Mouse (Mus musculus): Measurements from ENCODE around the gene Rapgef1.
"Not testable (repeated sequence)": the region's sequence is repeated elsewhere in the genome, so short reads cannot be mapped to it uniquely, and the experiment has no call there.

The Rapgef1 gene

GRCm38 (mm10) chr2:29739368-29739767 lies 119.8 kb downstream of the Rapgef1 start:
- peak; percentile 29 for DNase-seq (ENCODE audit: low read depth, low spot score)

DNA sequence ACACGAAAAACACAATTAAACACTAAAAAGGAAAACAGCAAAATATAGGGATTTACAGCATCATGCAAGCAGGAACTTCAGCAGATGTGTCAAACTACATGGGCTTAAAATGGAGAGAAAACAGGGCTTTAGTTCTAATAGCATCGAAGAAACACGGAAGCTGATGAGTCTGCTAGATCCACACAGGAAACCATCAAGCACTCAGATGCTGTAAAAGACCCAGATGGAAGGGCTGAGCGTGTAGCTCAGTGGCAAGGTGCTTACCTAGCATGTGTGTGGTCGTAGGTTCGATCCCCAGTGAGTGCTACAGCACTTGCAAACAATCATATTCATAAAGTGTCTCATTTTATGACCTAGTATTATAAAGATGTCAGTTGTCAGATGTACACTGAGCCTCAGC lies 121.7 kb downstream of the Rapgef1 start:
- no peak for DNase-seq (ENCODE audit: low read depth, low spot score)

- DNase-seq (ENCODE audit: low read depth, low spot score) = no peak
Observed at GRCm38 (mm10) chr2:29744256-29744655, 124.7 kb downstream of the Rapgef1 start.

GRCm38 (mm10) chr2:29747188-29747782 lies 127.8 kb downstream of the Rapgef1 start:
- DNase-seq (ENCODE audit: low read depth, low spot score) = no peak

- no peak for DNase-seq (ENCODE audit: low read depth, low spot score)
Observed at GRCm38 (mm10) chr2:29747852-29748251, 128.3 kb downstream of the Rapgef1 start.

DNA sequence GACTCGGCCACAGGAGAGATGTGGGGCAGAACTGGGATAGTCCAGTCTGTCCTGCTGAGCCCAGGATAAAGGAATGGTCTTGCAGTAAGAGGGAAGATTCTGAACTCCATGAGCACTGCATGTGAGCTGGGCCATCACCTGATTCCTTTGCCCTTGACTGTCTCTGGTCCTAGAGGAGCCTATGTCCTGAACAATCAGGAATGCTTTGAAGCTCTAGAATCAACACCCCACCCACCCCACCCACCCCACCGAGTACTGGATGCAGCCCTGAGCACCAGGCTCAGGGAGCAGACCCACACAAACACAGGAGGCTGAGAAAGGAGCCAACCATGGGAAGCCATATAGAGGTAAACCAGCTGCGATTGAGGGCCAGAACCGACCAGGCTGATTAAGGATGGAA lies 129.0 kb downstream of the Rapgef1 start:
- DNase-seq (ENCODE audit: low read depth, low spot score) = no peak

- DNase-seq (ENCODE audit: low read depth, low spot score) = no peak
Observed at GRCm38 (mm10) chr2:29751497-29751896, 132.0 kb downstream of the Rapgef1 start, which contains the start of gene Gm13420. TSS of gene Gm13420 (minus strand) at chr2:29751685.

- DNase-seq (ENCODE audit: low read depth, low spot score) = no peak
Observed at GRCm38 (mm10) chr2:29752397-29752796, 132.9 kb downstream of the Rapgef1 start.

- DNase-seq (ENCODE audit: low read depth, low spot score) = no peak
Observed at GRCm38 (mm10) chr2:29755693-29756092, 136.2 kb downstream of the Rapgef1 start.

GRCm38 (mm10) chr2:29764831-29765230 lies 145.3 kb downstream of the Rapgef1 start:
- DNase-seq (ENCODE audit: low read depth, low spot score) = peak; percentile 38

DNA sequence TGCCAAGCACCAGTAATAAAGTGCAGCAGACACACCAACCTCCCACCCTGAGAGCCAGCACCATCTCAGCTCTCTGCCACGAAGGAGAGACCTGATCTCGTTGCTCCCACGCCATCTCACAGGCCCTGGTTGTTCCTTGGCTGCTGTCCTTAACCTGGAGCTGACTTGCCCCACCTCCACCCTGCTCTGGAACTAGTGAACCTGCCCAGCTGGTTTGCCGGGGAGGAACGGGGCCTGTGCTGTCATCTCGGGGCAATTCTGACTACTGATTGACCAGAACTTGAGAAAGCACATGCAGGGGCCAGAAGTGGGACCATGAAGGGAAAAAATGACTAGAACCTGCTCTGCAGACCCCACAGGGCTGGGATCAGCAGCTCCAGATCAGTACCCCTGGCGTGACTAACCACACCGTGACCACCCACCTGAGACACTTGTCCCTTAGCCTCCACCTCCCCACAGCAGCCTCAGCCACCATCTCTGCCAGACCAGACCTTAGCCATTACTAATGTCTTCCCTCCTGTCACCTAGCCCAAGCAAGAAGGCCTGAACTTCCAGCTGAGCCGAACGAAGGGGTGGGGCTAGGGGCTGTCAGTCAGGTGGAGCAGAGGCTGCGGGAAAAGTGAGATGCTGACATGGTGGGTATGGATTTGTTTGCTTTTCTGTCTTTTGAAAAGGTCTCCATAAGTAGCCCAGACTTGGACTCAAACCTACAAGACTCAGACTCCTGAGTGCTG lies 148.6 kb downstream of the Rapgef1 start:
- DNase-seq (ENCODE audit: low read depth, low spot score) = no peak

GRCm38 (mm10) chr2:29768901-29769300 lies 149.4 kb downstream of the Rapgef1 start:
- DNase-seq (ENCODE audit: low read depth, low spot score) = no peak

DNA sequence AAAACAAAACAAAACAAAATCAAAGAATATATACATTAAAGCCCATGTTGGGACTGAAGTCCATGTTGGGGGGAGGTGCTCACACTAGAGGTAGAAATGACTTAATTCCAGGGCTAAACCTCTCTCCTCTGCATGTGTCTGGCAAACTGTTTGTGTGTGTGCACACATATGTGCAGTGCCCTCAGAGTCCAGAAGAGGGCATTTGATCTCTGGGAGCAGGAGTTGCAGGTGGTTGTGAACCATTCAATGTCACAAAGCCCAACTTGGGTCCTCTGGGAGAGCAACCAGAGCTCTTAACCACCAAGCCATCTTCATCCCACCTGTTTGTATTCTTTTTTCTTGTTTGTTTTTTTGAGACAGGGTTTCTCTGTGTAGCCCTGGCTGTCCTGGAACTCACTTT lies 150.6 kb downstream of the Rapgef1 start:
- no peak for DNase-seq (ENCODE audit: low read depth, low spot score)

DNA sequence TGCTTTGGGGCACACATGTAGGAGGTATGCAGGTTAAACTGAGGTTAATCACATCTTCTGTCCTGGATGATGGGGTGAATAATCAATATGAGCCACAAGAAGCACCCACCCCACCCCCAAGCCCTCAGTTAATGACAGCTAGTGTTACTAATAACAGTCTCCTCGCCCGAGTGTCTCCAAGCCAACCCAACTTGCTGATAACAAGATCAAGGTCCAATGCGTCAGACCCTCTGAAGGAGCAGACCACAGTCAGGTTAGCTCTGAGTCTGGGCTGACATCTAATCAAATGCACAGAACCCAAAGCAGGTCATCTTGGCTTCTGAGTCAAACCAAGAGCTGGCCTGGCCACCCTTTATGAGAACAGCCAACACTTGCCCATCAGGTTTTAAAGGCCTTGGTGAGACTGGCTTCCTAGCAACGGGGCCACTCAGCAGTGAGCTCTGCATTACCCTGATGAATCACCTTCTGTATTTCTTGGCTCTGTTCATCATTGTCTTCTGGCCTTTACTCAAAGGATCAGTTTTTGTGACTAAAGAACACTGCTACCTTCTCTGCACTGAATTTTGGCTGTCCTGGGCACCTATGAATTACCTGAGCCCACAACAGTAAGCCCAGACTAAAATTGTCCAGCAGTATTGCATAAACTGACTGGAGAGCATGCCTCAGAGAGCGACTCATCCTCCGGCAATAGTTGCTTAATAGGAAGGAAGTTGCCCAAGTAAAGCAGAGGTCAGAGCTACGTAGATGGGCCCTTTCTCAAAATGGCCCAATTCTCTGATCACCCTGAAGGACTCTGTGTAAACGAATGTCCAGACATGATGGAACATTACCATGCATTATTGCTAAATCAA lies 152.3 kb downstream of the Rapgef1 start:
- DNase-seq (ENCODE audit: low read depth, low spot score) = peak; percentile 36

GRCm38 (mm10) chr2:29773323-29773722 lies 153.8 kb downstream of the Rapgef1 start:
- no peak for DNase-seq (ENCODE audit: low read depth, low spot score)

DNA sequence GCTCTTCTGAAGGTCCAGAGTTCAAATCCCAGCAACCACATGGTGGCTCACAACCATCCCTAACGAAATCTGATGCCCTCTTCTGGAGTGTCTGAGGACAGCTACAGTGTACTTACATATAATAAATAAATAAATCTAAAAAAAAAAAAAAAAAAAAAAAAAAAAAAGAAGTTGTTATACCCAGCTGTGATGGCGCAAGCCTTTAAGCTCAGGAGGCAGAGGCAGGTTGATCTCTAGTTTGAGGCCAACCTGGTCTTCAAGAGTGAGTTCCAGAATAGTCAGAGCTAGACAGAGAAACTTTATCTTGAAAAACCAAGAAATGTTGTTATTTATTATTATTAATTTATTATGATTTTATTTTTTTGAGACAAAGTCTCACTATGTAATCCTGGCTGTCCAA lies 161.7 kb downstream of the Rapgef1 start:
- not testable (repeated sequence) for DNase-seq (ENCODE audit: low read depth, low spot score)

- DNase-seq (ENCODE audit: low read depth, low spot score) = no peak
Observed at GRCm38 (mm10) chr2:29784290-29784689, 164.8 kb downstream of the Rapgef1 start.

DNA sequence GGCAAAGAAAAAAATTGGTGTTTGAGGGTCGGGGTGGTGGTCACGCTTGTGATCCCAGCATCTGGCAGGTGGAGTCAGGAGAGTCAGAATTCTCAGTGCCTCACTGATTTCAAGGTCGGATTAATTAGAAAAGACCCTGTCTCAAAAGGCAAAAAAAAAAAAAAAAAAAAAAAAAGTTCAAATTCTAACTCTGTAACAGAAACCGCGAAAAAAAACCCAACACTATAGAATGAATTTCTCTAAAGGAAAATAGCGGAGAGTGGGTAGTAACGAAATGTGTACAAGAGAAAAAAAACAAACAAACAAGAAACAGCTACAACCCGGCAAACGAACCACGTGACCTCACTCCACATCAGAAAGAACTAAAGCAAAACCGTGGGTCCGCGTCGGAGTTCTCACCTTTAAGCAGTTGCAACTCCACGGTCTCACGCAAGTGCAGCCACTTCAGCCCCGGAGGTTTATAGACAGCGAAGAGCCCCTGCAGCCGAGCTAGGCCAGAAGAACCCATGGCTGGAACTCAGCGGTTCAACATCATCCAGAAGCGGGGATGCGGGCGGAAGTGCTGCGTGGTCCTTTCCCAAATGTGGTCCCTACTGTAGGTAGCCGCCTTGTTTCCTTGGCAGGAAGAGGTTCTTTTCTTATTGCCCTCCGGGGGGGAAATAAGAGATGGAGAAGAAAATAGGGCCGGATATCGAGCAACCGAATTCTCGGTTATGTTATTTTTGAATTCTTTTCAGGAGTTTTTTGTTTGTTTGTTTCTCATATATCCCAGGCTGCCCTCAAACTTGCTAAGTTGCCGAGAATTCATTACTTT lies 167.8 kb downstream of the Rapgef1 start, which contains the start of gene Coq4:
TSS of gene Coq4 (plus strand) at position 390 of the 814 bp plus-strand sequence.
- peak; percentile 85 for DNase-seq (ENCODE audit: low read depth, low spot score)

DNA sequence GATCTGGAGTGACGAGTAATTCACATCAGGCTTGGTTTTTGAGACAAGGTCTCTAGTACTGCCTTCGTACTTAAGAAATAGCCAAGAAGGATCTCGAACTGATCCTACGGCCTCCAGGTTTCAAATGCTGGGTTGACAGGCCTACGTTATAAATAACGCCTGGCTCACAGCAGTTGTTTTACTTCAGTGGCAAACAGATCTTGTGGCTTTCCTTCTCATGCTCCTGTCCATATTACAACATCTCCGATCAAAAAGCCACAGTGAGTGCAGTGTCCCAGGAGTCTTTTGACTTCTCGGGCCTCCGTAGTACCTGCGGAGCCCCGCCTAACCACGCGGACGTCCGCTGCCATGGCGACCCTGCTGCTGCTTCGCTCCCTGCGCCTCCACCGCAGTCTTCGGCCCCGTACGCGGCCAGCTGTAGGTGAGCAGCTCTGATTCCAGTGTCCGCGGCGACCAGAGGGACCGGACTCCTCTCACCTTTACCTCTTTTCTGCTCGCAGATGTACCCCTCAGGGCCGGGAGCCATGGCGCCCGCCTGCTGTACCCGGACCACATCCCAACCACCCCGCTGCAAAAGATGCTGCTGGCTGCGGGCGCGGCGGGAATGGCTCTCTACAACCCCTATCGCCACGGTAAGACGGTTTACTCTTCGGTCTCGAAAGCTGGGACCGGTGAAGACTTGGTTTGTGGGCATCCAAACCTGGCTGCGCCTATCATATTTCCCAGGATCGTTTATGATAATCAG lies 168.6 kb downstream of the Rapgef1 start, which contains the start of gene Trub2:
TSS of gene Trub2 (minus strand) at position 566 of the 745 bp plus-strand sequence.
- DNase-seq (ENCODE audit: low read depth, low spot score) = peak; percentile 65

All from skeletal muscle tissue, adult 2 months (tissue).